Mouse (Mus musculus) sigmoid colon, adult 10 weeks (tissue): ENCODE data around the gene Rpusd4. TPM values are rescaled to one million over a fixed set of nuclear protein-coding genes. Genes with fewer than 3 reads are reported as not detected.

ENCODE experiments used
- polyA plus RNA-seq: library from polyadenylated mRNA; stranded (reverse); fragments of 350-450 nt; fragmentation: Illumina TruSeq; extraction: RNeasy Lipid Tissue Mini Kit (QIAGEN cat#74804); gene quantifications from one replicate; pipeline ENCODE4 v1.2.3, GENCODE M21; 2014; ENCODE audit warnings: low read depth, low replicate concordance

The Rpusd4 gene
- polyA plus RNA-seq: 5.9 TPM

GRCm38 (mm10) chr9:35267146-35267975 lies at the start of gene Rpusd4, which contains the start of gene Fam118b:
Gene Rpusd4, plus strand, starts transcription at chr9:35267865.
Gene Fam118b, minus strand, starts transcription at chr9:35267805.

Other genes with a start within 250 kb of the Rpusd4 start
- 410 TPM for gene St3gal4, start 148.6 kb upstream of the Rpusd4 start, polyA plus RNA-seq
- gene Dcps, start 91.8 kb upstream of the Rpusd4 start, polyA plus RNA-seq: 6.1 TPM
- 263 TPM for gene Srpr, start 67.7 kb upstream of the Rpusd4 start, polyA plus RNA-seq
- gene Tirap, start 67.6 kb upstream of the Rpusd4 start, polyA plus RNA-seq: 23.3 TPM
- 21.9 TPM for gene Foxred1, start 56.8 kb upstream of the Rpusd4 start, polyA plus RNA-seq
- gene Fam118b, start 60 bp upstream of the Rpusd4 start, polyA plus RNA-seq: 39.1 TPM
- 17.7 TPM for gene Cdon, start 153.3 kb downstream of the Rpusd4 start, polyA plus RNA-seq